Mouse (Mus musculus) intestine, embryonic 15.5 days (tissue): ENCODE results near the gene Ten1. TPM values are rescaled to one million over a fixed set of nuclear protein-coding genes. Genes with fewer than 3 reads are reported as not detected.
A peak's percentile ranks its signal among the peaks of the same experiment; 100 is the strongest.

Experiments
- ATAC-seq: fragments of 200-750 bp; cut with Nextera tagmentation; 2 replicates; pipeline ENCODE4 v1.8.0; 2017; ENCODE audit warnings: moderate TSS enrichment, moderate library complexity
- H3K27ac ChIP-seq: fragments of 300-500 bp; sonication (generic); 2 replicates; pipeline ENCODE4 v1.5.1; 2015; ENCODE audit warnings: mild to moderate bottlenecking, inconsistent platforms
- H3K27me3 ChIP-seq: fragments of 300-500 bp; sonication (generic); replicated peaks from 2 replicates; pipeline ENCODE4 v1.6.1; 2015; ENCODE audit warnings: inconsistent platforms
- H3K36me3 ChIP-seq: fragments of 300-500 bp; sonication (generic); 2 replicates; pipeline ENCODE4 v1.6.1; 2015; ENCODE audit warnings: inconsistent platforms
- H3K4me1 ChIP-seq: fragments of 300-500 bp; sonication (generic); replicated peaks from 2 replicates; pipeline ENCODE4 v1.6.1; 2015; ENCODE audit warnings: inconsistent platforms
- H3K4me2 ChIP-seq: fragments of 300-500 bp; sonication (generic); replicated peaks from 2 replicates; pipeline ENCODE4 v1.6.1; 2015; ENCODE audit warnings: mild to moderate bottlenecking, inconsistent platforms
- H3K4me3 ChIP-seq: fragments of 300-500 bp; sonication (generic); replicated peaks from 2 replicates; pipeline ENCODE4 v1.5.1; 2015; ENCODE audit warnings: inconsistent platforms
- H3K9ac ChIP-seq: fragments of 300-500 bp; sonication (generic); 2 replicates; pipeline ENCODE4 v1.6.1; 2015; ENCODE audit warnings: inconsistent platforms
- H3K9me3 ChIP-seq: fragments of 300-500 bp; sonication (generic); 2 replicates; pipeline ENCODE4 v1.6.1; 2016; ENCODE audit warnings: inconsistent platforms
- WGBS: fragments of 180-500 bp; shearing (Covaris S2); methylation state at CpG from one replicate; pipeline ENCODE4 v1.1.7; 2015; 5-methylcytosine and 5-hydroxymethylcytosine counted together
- polyA plus RNA-seq: library from polyadenylated mRNA; unstranded; fragments of >200 nt; fragmentation: Nextera tagmentation; extraction: Ambion mirVana; gene quantifications from 2 replicates; pipeline ENCODE4 v1.2.1, GENCODE M21; 2015

The Ten1 gene
- polyA plus RNA-seq, 1 experiment from 2014 or later: 98.0 TPM

- no peak overlapping the region for H3K9ac ChIP-seq
- 37% methylated on average over 7 of the region's 7 CpGs for WGBS
- H3K27me3 ChIP-seq: peaks cover 9% of the 10 kb centered on the region; the same call in 1 of the 2 replicates
Observed at GRCm38 (mm10) chr11:116218737-116219400, 20.2 kb downstream of the Ten1 start.

GRCm38 (mm10) chr11:116219885-116220284, 21.2 kb downstream of the Ten1 start:
- no peak overlapping the region for H3K9ac ChIP-seq
- H3K4me3 ChIP-seq: no peak overlapping the region
- WGBS: 23% methylated on average over 4 of the region's 4 CpGs
- H3K27ac ChIP-seq: 0 out of 2 replicates have a peak overlapping the region, but pooled peaks have one; percentile 77
- no peaks in the 10 kb centered on the region for H3K36me3 ChIP-seq
- H3K4me2 ChIP-seq: no peak overlapping the region
- ATAC-seq: peak; percentile 54
- peaks cover 24% of the 10 kb centered on the region for H3K4me1 ChIP-seq
- H3K9me3 ChIP-seq: no peaks in the 10 kb centered on the region
- H3K27me3 ChIP-seq: peaks cover 11% of the 10 kb centered on the region; the same call in 1 of the 2 replicates

More at GRCm38 (mm10) chr11:116218737-116219400, 20.2 kb downstream of the Ten1 start:
- H3K4me2 ChIP-seq: no peak overlapping the region
- ATAC-seq: peak; percentile 76
- no peaks in the 10 kb centered on the region for H3K9me3 ChIP-seq
- no peak overlapping the region for H3K4me3 ChIP-seq
- peaks cover 24% of the 10 kb centered on the region for H3K4me1 ChIP-seq
- H3K36me3 ChIP-seq: no peaks in the 10 kb centered on the region
- H3K27ac ChIP-seq: peak overlapping the region; percentile 77

- WGBS: 18% methylated on average over 53 of the region's 53 CpGs
- H3K4me1 ChIP-seq: peaks cover 24% of the 10 kb centered on the region
- peaks cover 11% of the 10 kb centered on the region; the same call in 1 of the 2 replicates for H3K27me3 ChIP-seq
- H3K36me3 ChIP-seq: no peaks in the 10 kb centered on the region
- H3K9me3 ChIP-seq: no peaks in the 10 kb centered on the region
- H3K4me3 ChIP-seq: peak overlapping the region; percentile 23
- peak overlapping the region; percentile 4; the same call in 1 of the 2 replicates for H3K27ac ChIP-seq
- no peak for ATAC-seq
- H3K9ac ChIP-seq: peak overlapping the region; percentile 36
- peak overlapping the region; percentile 68 for H3K4me2 ChIP-seq
Observed at GRCm38 (mm10) chr11:116221931-116222739, 23.5 kb downstream of the Ten1 start.

GRCm38 (mm10) chr11:116222740-116223059, 24.0 kb downstream of the Ten1 start:
- Histone ChIP-seq H3K9me3 (no peaks in the 10 kb centered on the region), H3K27me3 (peaks cover 11% of the 10 kb centered on the region; the same call in 1 of the 2 replicates), H3K4me2 (peak overlapping the region; percentile 68), H3K4me1 (peaks cover 24% of the 10 kb centered on the region), H3K27ac (peak overlapping the region; percentile 4; the same call in 1 of the 2 replicates), H3K4me3 (peak overlapping the region; percentile 23), H3K36me3 (no peaks in the 10 kb centered on the region), H3K9ac (peak overlapping the region; percentile 36)
- WGBS: 20% methylated on average over 23 of the region's 23 CpGs
- ATAC-seq: no peak

DNA sequence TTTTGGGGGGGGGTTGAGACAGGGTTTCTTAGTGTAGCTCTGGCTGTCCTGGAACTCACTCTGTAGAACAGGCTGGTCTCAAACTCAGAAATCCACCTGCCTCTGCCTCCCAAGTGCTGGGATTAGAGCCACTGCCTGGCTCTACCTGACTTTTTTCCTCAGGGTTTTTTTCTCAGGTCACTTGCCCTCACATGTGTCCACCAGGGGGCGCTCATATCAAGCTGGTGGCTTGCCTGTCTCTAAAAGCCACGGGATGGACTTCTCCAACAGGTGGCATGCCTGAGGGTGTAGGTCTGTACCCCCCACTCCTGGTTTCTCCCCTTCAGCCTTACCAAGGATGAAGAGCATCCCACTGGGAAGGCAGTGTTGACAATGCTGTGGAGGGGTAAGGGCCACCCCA, 27.8 kb downstream of the Ten1 start:
- H3K4me3 ChIP-seq: no peak overlapping the region
- no peaks in the 10 kb centered on the region for H3K36me3 ChIP-seq
- H3K27me3 ChIP-seq: peaks cover 8% of the 10 kb centered on the region; the same call in 1 of the 2 replicates
- no peak overlapping the region for H3K9ac ChIP-seq
- no peaks in the 10 kb centered on the region for H3K9me3 ChIP-seq
- no peak overlapping the region for H3K27ac ChIP-seq
- 2% methylated on average over 2 of the region's 2 CpGs for WGBS
- ATAC-seq: peak; percentile 23; the same call in 1 of the 2 replicates
- peaks cover 7% of the 10 kb centered on the region; the same call in 1 of the 2 replicates for H3K4me1 ChIP-seq
- H3K4me2 ChIP-seq: no peak overlapping the region

- Histone ChIP-seq H3K4me3 (no peak overlapping the region), H3K4me2 (no peak overlapping the region), H3K4me1 (no peaks in the 10 kb centered on the region), H3K27me3 (0 out of 2 replicates have a peak, but pooled peaks cover 3% of the 10 kb centered on the region), H3K36me3 (0 out of 2 replicates have a peak, but pooled peaks cover 2% of the 10 kb centered on the region), H3K27ac (no peak overlapping the region), H3K9ac (no peak overlapping the region), H3K9me3 (no peaks in the 10 kb centered on the region)
- 61% methylated on average over 4 of the region's 4 CpGs for WGBS
- ATAC-seq: no peak
Observed at GRCm38 (mm10) chr11:116228699-116229098, 30.0 kb downstream of the Ten1 start.

GRCm38 (mm10) chr11:116232427-116232826, 33.8 kb downstream of the Ten1 start:
- 0 out of 2 replicates have a peak, but pooled peaks cover 2% of the 10 kb centered on the region for H3K36me3 ChIP-seq
- H3K27me3 ChIP-seq: no peaks in the 10 kb centered on the region
- H3K4me1 ChIP-seq: no peaks in the 10 kb centered on the region
- no peak for ATAC-seq
- H3K9ac ChIP-seq: peak overlapping the region; percentile 10; the same call in 1 of the 2 replicates
- H3K4me2 ChIP-seq: 0 out of 2 replicates have a peak overlapping the region, but pooled peaks have one; percentile 17
- WGBS: 39% methylated on average over 17 of the region's 17 CpGs
- no peak overlapping the region for H3K4me3 ChIP-seq
- no peak overlapping the region for H3K27ac ChIP-seq
- no peaks in the 10 kb centered on the region for H3K9me3 ChIP-seq

DNA sequence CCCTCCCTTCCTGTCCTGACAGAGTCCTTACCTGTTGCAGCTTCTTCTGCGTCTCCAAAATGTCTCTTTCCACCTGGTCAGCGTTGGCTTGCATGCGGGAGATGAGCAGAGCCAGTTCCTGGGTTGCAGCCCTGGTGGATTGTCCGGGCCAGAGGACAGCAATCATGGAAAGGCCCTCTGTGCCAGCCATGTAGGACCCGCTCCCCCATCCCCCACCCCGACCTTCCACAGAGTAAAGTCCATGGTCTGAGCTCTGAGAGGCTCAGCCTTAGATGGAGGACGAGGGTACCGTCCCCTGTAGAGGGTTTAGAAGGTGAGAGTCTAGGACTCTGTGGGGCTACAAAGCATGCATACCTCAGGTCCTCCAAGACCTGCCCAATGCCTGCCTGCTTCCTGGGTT, 36.2 kb downstream of the Ten1 start:
- no peak overlapping the region for H3K4me3 ChIP-seq
- H3K9me3 ChIP-seq: no peaks in the 10 kb centered on the region
- H3K4me2 ChIP-seq: no peak overlapping the region
- no peak for ATAC-seq
- peaks cover 15% of the 10 kb centered on the region for H3K4me1 ChIP-seq
- H3K27ac ChIP-seq: no peak overlapping the region
- H3K36me3 ChIP-seq: 0 out of 2 replicates have a peak, but pooled peaks cover 2% of the 10 kb centered on the region
- no peak overlapping the region for H3K9ac ChIP-seq
- 0 out of 2 replicates have a peak, but pooled peaks cover 6% of the 10 kb centered on the region for H3K27me3 ChIP-seq
- 89% methylated on average over 8 of the region's 8 CpGs for WGBS

GRCm38 (mm10) chr11:116237742-116238395, 39.2 kb downstream of the Ten1 start, which contains the start of gene Evpl:
TSS of gene Evpl (minus strand) at chr11:116238077.
- Histone ChIP-seq H3K4me3 (peak within 1 kb of the TSS; percentile 31), H3K27me3 (0 out of 2 replicates have a peak, but pooled peaks cover 6% of the 10 kb centered on the region), H3K4me2 (peak within 1 kb of the TSS; percentile 66), H3K9me3 (no peaks in the 10 kb centered on the region), H3K9ac (peak within 1 kb of the TSS; percentile 46), H3K4me1 (peaks cover 33% of the 10 kb centered on the region), H3K36me3 (no peaks in the 10 kb centered on the region), H3K27ac (peak within 1 kb of the TSS; percentile 60)
- WGBS: 10% methylated on average over 31 of the region's 31 CpGs
- peak; percentile 95 for ATAC-seq

- Histone ChIP-seq H3K9ac (no peak overlapping the region), H3K27me3 (0 out of 2 replicates have a peak, but pooled peaks cover 6% of the 10 kb centered on the region), H3K27ac (no peak overlapping the region), H3K36me3 (peaks cover 12% of the 10 kb centered on the region; the same call in 1 of the 2 replicates), H3K4me2 (no peak overlapping the region), H3K9me3 (no peaks in the 10 kb centered on the region), H3K4me1 (peaks cover 35% of the 10 kb centered on the region), H3K4me3 (no peak overlapping the region)
- no peak for ATAC-seq
- 42% methylated on average over 7 of the region's 7 CpGs for WGBS
Observed at GRCm38 (mm10) chr11:116239797-116240196, 41.1 kb downstream of the Ten1 start.

- ATAC-seq: peak; percentile 13; the same call in 1 of the 2 replicates
- peaks cover 31% of the 10 kb centered on the region for H3K36me3 ChIP-seq
- H3K4me2 ChIP-seq: peak overlapping the region; percentile 12; the same call in 1 of the 2 replicates
- 0 out of 2 replicates have a peak, but pooled peaks cover 6% of the 10 kb centered on the region for H3K27me3 ChIP-seq
- 29% methylated on average over 12 of the region's 12 CpGs for WGBS
- H3K27ac ChIP-seq: peak overlapping the region; percentile 69
- no peak overlapping the region for H3K4me3 ChIP-seq
- 0 out of 2 replicates have a peak overlapping the region, but pooled peaks have one; percentile 17 for H3K9ac ChIP-seq
- H3K9me3 ChIP-seq: no peaks in the 10 kb centered on the region
- peaks cover 35% of the 10 kb centered on the region for H3K4me1 ChIP-seq
Observed at GRCm38 (mm10) chr11:116241744-116242235, 43.1 kb downstream of the Ten1 start.
